Mouse (Mus musculus) left cerebral cortex, adult 9 months (tissue): ENCODE measurements around the gene Clmp.
"Not testable (repeated sequence)": the region's sequence is repeated elsewhere in the genome, so short reads cannot be mapped to it uniquely, and the experiment has no call there.

Source experiments
- DNase-seq, 2 experiments: peaks; one replicate each; pipeline ENCODE4 v3.0.0; 2022; ENCODE audit warnings: low spot score in 2 of 2

Gene Clmp

GRCm38 (mm10) chr9:40730701-40731590, 45.2 kb downstream of the Clmp start:
- peak in 1 of 2 experiments; percentile 39 for DNase-seq

DNA sequence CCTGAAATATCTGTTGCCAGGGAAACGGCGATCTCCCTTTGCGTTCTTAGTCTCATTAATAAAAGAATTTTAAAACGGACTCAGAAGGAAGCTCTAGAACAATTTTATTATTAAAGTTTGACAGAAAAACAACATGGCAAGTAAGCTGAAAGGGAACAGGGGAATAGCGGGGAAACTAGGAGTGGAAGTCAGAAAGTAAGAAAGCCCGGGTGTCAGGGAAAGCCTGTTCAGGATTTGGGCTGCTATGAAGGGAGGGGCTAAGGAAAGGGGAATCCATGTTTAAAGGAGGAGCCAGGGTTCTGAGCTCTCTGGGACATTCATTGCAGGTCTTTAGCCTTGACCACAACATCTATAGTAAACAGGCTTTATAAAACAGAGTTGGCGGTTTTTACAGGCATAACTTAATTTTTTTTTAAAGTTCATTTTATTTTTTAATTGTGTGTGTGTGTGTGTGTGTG, 45.9 kb downstream of the Clmp start:
- no peak for DNase-seq

DNA sequence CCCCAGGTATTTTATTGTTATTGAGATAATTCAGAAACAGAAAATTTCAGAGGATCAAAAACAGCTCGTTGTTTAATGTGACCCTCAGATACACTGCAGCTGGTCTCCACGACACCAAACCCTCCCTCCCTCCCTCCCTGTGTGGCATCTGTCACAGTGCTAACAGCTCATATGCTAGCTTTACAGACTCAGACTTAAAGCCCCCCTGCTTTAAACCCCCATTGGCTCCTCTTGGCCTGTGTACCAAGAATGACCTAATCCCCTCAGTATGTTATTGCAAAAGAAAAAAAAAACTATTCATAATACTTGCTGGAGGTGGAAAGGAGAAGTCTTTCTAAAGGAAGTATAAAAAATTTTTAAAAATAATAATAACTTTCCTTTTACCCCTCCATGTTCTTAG, 46.5 kb downstream of the Clmp start:
- DNase-seq, result no peak

DNA sequence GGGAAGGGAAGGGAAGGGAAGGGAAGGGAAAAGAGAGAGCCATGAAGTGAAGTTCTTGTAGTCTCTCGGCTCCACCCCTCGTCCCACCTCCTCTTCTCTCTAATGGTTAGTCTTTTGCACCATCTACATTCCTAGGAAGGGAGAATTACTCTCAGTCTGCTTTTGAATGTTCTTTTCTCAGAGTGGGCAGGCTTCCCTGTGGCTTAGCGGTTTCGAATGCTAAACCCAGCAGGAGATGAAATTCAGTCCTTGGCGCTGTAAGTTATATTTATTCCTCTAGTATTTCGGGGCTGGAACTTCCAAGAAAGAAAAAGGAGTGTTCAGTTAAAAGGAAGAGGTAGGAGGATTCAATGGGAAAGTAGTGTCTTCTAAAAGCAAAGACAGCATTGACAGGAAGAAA, 51.4 kb downstream of the Clmp start:
- DNase-seq, result no peak

- DNase-seq, result no peak
These were observed 57.8 kb downstream of the Clmp start for GRCm38 (mm10) chr9:40743525-40744034.

DNA sequence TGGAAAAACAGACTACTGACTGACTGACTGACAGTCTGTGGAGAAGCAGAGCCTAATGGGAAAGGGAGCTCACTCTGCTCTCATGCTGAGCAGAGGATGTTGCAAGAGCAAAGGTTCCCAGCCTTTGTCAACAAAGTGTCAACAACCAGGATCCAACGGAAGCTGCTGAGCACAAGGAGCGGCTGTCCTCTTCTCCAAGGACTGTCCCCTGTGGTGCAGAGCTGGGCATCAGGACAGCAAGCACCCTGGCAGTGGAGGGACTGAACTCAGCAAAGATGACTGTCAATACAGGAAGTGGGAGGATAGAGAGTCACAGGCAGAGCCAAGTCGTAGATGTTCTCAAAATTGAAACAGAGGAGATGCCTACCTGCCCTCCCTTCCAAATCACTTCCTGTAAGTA, 58.5 kb downstream of the Clmp start:
- DNase-seq, result no peak

DNA sequence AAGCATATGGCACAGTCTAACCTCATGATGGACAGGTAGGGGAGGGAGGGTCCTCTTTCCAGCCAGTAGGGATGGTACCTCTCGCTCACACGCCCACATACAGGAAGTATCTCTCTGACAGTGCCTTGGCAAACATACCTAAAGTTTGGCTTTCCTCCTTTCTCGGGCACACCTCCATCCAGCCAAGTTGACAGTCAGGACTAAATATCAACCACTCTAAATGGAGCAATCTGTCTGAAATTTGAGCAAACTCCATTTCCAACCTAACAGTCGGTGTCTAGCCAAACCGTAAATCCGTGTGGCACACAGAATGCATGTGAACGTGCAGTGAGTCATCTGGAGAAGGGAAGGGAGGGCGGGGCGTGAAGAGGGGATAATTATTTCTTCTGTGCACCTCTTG, 61.0 kb downstream of the Clmp start:
- DNase-seq, result no peak

DNA sequence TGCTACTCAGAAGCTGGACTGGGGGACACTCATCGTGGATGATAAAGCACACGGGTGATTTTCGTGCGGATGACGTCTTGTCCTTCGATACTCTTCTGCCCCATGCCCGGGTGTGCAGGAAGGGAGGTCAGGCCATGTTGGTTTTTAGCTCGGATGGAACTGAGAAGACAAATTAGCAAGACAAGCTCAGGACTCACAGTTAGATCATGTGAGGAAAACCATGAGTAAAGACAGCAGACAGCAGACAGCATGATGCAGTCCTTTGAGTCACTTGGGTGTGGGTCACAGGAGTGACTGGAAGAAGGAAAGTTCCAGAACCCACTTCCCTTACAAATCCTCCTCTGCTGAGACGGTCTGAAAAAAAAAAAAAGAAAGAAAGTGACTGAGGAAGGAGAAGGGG, 61.5 kb downstream of the Clmp start:
- DNase-seq, result no peak

DNA sequence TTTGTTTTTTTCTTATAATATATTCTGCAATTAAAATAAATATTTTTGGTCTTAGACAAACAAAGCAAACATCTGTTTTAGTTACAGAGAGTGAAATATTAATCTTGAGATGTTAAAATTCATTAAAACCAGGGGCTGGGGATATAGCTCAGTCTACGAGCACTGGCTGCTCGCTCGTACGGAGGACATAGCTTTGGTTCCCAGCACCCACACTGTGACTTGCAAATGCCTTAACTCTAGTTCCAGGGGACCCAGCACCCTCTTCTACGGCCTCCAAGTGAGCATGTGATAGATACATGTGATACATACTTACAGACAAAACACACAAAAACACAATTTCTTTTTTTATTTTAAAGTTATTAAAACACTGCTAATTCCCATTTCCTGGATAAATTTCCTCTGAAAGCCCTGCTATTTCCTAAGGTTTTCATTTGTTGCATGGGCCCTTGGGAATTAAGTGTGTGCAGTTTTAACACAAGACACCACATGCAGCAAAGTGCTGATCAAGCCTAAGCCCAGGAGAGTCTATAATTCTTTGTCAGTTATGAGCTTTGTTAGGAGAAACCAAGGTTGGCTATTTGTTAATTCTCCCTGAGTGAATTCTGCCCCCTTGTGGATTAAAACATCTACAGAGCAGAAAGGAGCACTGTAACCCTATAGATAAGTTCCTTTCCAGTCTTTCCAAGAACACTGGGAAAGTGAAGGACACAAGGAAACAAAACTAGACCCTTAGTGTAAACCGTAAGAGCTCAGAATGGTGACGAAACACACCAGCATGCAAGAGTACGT, 64.3 kb downstream of the Clmp start:
- peak in 1 of 2 experiments; percentile 60 for DNase-seq

DNA sequence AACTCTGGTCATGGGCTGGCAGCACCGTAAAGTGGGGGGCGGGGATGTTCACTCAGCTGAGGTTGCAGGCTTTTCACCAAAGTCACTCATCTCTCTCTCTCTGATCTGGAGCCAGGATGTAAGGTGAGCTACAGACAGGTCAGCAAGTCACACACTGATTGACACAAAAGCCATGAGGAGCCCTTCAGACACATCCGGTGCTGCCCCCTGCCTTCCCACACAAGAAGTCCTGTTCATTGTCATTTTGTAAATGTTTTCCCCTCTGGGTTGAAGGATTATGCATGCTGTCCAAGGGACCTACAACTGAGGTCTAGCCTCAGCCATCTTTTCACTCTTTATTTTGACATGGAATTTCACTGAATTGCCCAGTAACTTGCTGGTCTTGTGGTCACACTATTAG, 66.0 kb downstream of the Clmp start:
- no peak for DNase-seq

GRCm38 (mm10) chr9:40756401-40756800, 70.6 kb downstream of the Clmp start:
- DNase-seq, result peak in 1 of 2 experiments; percentile 62

GRCm38 (mm10) chr9:40757105-40757626, 71.4 kb downstream of the Clmp start:
- DNase-seq, result peak in 1 of 2 experiments; percentile 61

- DNase-seq, result peak; percentile 78 to 93
These were observed 72.0 kb downstream of the Clmp start for GRCm38 (mm10) chr9:40757685-40758270.

DNA sequence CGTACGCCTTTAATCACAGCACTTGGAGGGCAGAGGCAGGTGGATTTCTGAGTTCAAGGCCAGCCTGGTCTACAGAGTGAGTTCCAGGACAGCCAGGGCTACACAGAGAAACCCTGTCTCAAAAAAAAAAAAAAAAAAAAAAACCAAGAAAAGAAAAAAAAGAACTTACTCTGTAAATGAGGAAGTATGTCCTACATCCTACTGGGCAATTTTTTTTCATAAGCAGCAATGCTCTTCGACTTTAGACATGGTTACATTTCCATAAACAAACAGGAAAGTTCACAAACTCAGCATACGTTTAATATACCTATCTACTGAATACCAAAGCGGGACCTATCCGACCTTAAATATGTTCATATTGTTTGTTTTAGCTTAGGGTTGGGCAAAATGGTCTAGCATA, 76.6 kb downstream of the Clmp start:
- no peak for DNase-seq

DNA sequence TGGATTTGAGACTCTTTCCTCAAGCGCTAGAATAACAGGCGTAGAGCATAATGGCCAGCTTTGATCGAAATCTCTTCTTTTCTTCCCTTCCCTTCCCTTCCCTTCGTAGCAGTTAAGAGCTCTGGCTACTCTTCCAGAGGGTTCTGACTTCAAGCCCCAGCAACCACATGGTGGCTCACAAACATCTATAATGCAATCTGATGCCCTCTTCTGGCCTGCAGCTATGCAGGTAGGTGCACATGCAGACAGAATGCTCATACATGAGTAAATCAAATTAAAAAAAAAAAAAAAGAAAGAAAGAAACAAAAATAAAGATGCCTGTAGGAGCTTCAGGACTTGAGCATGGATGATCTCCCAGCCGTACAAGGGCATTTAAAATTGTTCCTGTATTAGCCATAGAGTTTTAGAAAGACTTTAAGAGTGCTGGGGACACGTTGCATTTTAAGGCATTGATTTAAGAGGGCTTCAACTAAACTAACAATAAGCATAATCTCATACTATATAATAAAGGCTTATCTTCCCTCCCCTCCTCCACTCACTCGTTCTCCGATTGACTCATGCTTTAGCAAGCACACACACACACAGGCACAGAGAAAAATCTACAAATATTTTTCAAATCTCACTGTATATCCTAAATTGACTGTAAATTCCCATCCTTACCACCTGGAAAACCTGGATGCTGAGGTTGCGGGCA, 79.3 kb downstream of the Clmp start:
- no peak for DNase-seq

- peak; percentile 70 to 76 for DNase-seq
These were observed 79.8 kb downstream of the Clmp start for GRCm38 (mm10) chr9:40765581-40765940.

GRCm38 (mm10) chr9:40766058-40766605, 80.4 kb downstream of the Clmp start:
- no peak for DNase-seq

GRCm38 (mm10) chr9:40767946-40768345, 82.2 kb downstream of the Clmp start:
- no peak for DNase-seq

DNA sequence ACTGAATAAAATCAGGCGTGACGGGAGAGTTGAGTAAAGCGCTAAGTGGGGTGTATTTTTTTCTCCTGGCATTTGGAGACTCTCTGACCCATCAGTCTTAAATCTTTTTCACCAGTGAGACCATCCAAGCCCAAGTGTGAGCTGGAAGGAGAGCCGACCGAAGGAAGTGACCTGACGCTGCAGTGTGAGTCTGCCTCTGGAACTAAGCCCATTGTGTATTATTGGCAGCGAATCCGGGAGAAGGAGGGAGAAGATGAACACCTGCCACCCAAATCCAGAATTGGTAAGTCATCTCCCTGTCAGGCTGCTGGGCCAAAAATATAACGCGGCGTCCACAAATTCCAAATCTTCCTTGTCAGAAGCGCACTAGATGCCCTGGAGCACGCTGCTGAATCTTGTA, 86.5 kb downstream of the Clmp start:
- peak in 1 of 2 experiments; percentile 30 for DNase-seq

GRCm38 (mm10) chr9:40773142-40773541, 87.4 kb downstream of the Clmp start:
- DNase-seq, result not testable (repeated sequence)

- DNase-seq, result no peak
These were observed 88.1 kb downstream of the Clmp start for GRCm38 (mm10) chr9:40773869-40774268.
